Mouse (Mus musculus): ENCODE measurements at regions not wholly inside any gene's neighbourhood (a gene's known extent, or its start where the extent isn't known, plus 50 kb on each side); places are given as distances from the start of the nearest gene placed in this dataset.
"Not testable (repeated sequence)": the region's sequence is repeated elsewhere in the genome, so short reads cannot be mapped to it uniquely, and the experiment has no call there.

GRCm38 (mm10) chr5:91767886-91768285, 195.0 kb downstream of the Rchy1 start:
- DNase-seq (ENCODE audit: low read depth, low spot score) = no peak
- WGBS = 78% methylated on average over 7 of the region's 7 CpGs

GRCm38 (mm10) chr5:91767060-91767459, 195.8 kb downstream of the Rchy1 start:
- no peak for DNase-seq (ENCODE audit: low read depth, low spot score)
- 79% methylated on average over 10 of the region's 10 CpGs for WGBS

GRCm38 (mm10) chr5:91764621-91765020, 198.2 kb downstream of the Rchy1 start:
- DNase-seq (ENCODE audit: low read depth, low spot score) = no peak
- 87% methylated on average over 10 of the region's 10 CpGs for WGBS

- 60% methylated on average over 6 of the region's 6 CpGs for WGBS
- no peak for DNase-seq (ENCODE audit: low read depth, low spot score)
These were observed 200.3 kb downstream of the Rchy1 start for GRCm38 (mm10) chr5:91762589-91762988.

GRCm38 (mm10) chr5:91755958-91756357, 206.9 kb downstream of the Rchy1 start:
- no peak for DNase-seq (ENCODE audit: low read depth, low spot score)
- 66% methylated on average over 10 of the region's 10 CpGs for WGBS

- 94% methylated on average over 17 of the region's 17 CpGs for WGBS
These were observed 210.0 kb downstream of the Rchy1 start for GRCm38 (mm10) chr5:91752846-91753245.

GRCm38 (mm10) chr5:91751168-91751567, 211.7 kb downstream of the Rchy1 start:
- 49% methylated on average over 6 of the region's 6 CpGs for WGBS
- no peak for DNase-seq (ENCODE audit: low read depth, low spot score)

More at GRCm38 (mm10) chr5:91752846-91753245, 210.0 kb downstream of the Rchy1 start:
- DNase-seq (ENCODE audit: low read depth, low spot score) = not testable (repeated sequence)

- 73% methylated on average over 5 of the region's 5 CpGs for WGBS
- DNase-seq (ENCODE audit: low read depth, low spot score) = no peak
These were observed 216.8 kb downstream of the Rchy1 start for GRCm38 (mm10) chr5:91746077-91746476.

GRCm38 (mm10) chr5:91744389-91744788, 218.5 kb downstream of the Rchy1 start:
- no peak for DNase-seq (ENCODE audit: low read depth, low spot score)

GRCm38 (mm10) chr5:91740159-91740537, 222.7 kb downstream of the Rchy1 start:
- WGBS = 22% methylated on average over 4 of the region's 4 CpGs

GRCm38 (mm10) chr5:91739433-91740158, 222.2 kb downstream of the Parm1 start:
- peak; percentile 75 for DNase-seq (ENCODE audit: low read depth, low spot score)
- WGBS = 16% methylated on average over 16 of the region's 16 CpGs

More at GRCm38 (mm10) chr5:91740159-91740537, 222.7 kb downstream of the Rchy1 start:
- DNase-seq (ENCODE audit: low read depth, low spot score) = no peak

- DNase-seq (ENCODE audit: low read depth, low spot score) = no peak
- WGBS = 70% methylated on average over 5 of the region's 5 CpGs
These were observed 214.6 kb downstream of the Parm1 start for GRCm38 (mm10) chr5:91732002-91732401.

GRCm38 (mm10) chr5:91731155-91731554, 213.7 kb downstream of the Parm1 start:
- WGBS = 28% methylated on average over 5 of the region's 5 CpGs
- no peak for DNase-seq (ENCODE audit: low read depth, low spot score)

GRCm38 (mm10) chr5:91729868-91730267, 212.5 kb downstream of the Parm1 start:
- peak; percentile 52 for DNase-seq (ENCODE audit: low read depth, low spot score)
- 17% methylated on average over 3 of the region's 3 CpGs for WGBS

- DNase-seq (ENCODE audit: low read depth, low spot score) = no peak
- WGBS = 77% methylated on average over 4 of the region's 4 CpGs
These were observed 212.0 kb downstream of the Parm1 start for GRCm38 (mm10) chr5:91729415-91729814.

- DNase-seq (ENCODE audit: low read depth, low spot score) = peak; percentile 74
- 19% methylated on average over 2 of the region's 2 CpGs for WGBS
These were observed 210.0 kb downstream of the Parm1 start for GRCm38 (mm10) chr5:91727448-91727847.

GRCm38 (mm10) chr5:91726118-91726500, 208.7 kb downstream of the Parm1 start:
- WGBS = 83% methylated on average over 6 of the region's 6 CpGs

GRCm38 (mm10) chr5:91725380-91726117, 208.1 kb downstream of the Parm1 start:
- no peak for DNase-seq (ENCODE audit: low read depth, low spot score)
- 72% methylated on average over 4 of the region's 4 CpGs for WGBS

More at GRCm38 (mm10) chr5:91726118-91726500, 208.7 kb downstream of the Parm1 start:
- DNase-seq (ENCODE audit: low read depth, low spot score) = no peak

- DNase-seq (ENCODE audit: low read depth, low spot score) = no peak
- WGBS = 86% methylated on average over 1 of the region's 1 CpGs
These were observed 207.5 kb downstream of the Parm1 start for GRCm38 (mm10) chr5:91724881-91725280.

- WGBS = 83% methylated on average over 1 of the region's 1 CpGs
- DNase-seq (ENCODE audit: low read depth, low spot score) = no peak
These were observed 206.0 kb downstream of the Parm1 start for GRCm38 (mm10) chr5:91723416-91723815.

GRCm38 (mm10) chr5:91722982-91723381, 205.6 kb downstream of the Parm1 start:
- DNase-seq (ENCODE audit: low read depth, low spot score) = no peak
- WGBS = 84% methylated on average over 5 of the region's 5 CpGs
